Mouse (Mus musculus) adrenal gland, postnatal 14 days (tissue): Measurements from ENCODE around the gene Cacng4. TPM values are rescaled to one million over a fixed set of nuclear protein-coding genes. Genes with fewer than 3 reads are reported as not detected.
A peak's percentile ranks its signal among the peaks of the same experiment; 100 is the strongest.

Source experiments
- DNase-seq: peaks from one replicate; pipeline ENCODE4 v3.0.0; 2021; ENCODE audit warnings: mixed read lengths
- total RNA-seq: library from RNA; stranded (reverse); gene quantifications from 2 replicates; pipeline ENCODE4 v1.2.3, GENCODE M21; 2021

Cacng4 gene
- total RNA-seq, 1 experiment from 2014 or later = 2.2 TPM

- DNase-seq = no peak
These were observed 77.9 kb downstream of the Cacng4 start, which contains the start of gene Cacng1 for GRCm38 (mm10) chr11:107716332-107716938. Gene Cacng1, minus strand, starts transcription at chr11:107716522.

DNA sequence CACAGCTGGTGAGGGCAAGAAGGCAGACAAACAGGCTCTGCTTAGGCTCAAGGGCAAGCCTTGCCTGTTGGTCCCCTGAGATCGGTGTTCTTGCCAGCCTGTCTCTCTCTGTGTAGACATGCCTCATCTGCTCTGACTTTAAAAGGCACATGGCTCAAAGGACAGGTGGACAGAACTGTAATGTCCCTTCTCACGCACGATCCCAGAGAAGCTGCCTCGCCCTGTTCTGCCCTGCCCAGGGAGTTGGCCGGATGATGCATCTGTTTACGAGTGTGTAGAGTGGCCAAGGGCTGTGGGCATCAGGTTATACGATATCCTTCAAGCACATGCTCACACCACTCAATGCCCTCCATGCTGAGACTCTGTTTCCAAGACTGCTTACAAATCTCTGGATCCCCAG lies 80.0 kb downstream of the Cacng4 start:
- no peak for DNase-seq

DNA sequence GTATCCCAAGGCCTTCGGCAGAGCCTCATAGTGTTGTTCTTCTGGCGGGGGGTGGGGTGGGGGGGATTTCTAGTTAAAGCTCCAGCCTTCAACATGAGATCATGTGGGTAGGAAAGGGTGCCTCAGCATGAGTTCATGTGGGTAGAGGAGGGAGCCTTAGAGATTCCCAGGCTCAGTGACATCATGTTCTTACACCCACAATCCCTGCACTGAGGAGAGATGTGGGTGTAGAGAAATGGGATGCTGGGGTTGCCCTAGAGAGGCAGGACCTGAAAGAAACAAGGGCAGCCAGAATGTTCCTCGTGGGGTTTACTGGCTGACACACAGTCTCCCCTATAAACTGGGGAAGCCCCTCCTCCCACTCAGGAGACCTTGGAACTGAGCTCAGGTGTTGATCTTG lies 84.0 kb downstream of the Cacng4 start:
- DNase-seq = no peak

DNA sequence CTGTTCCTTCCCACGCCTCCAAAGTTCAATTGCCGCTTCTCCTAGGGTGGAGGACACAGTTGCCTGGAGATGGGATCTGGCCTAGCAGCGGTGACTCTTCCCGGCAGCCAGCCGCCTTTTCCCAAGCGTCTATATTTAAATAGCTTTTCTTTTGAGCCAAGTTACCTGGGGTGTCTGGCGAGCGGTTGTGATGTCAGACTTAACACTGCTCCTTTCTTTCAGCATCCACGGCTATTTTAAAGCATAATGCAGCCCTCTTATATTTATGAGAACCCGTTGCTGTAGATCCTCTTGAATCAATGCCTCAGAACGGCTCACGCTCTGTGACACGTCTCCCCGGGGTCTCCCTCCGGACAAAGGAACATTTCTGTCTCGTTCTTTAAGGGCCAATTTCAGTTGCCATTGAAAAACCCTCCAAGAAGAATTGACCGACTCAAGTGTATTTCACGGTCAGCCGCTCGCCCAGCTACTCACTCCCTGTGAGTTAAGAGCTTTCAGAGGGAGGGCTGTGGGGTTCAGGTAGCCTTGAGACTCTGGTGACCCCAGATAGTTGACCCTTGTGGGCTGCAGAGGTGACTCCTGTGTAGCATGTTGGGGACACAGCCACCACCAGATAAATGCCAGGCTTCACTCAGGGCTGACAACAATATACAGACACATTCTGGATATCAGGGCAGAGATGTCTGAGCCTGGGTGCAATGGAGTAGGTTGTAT lies 86.3 kb downstream of the Cacng4 start:
- DNase-seq = no peak

GRCm38 (mm10) chr11:107705476-107706074 lies 88.8 kb downstream of the Cacng4 start:
- DNase-seq = no peak

- no peak for DNase-seq
These were observed 89.3 kb downstream of the Cacng4 start for GRCm38 (mm10) chr11:107705060-107705459.

DNA sequence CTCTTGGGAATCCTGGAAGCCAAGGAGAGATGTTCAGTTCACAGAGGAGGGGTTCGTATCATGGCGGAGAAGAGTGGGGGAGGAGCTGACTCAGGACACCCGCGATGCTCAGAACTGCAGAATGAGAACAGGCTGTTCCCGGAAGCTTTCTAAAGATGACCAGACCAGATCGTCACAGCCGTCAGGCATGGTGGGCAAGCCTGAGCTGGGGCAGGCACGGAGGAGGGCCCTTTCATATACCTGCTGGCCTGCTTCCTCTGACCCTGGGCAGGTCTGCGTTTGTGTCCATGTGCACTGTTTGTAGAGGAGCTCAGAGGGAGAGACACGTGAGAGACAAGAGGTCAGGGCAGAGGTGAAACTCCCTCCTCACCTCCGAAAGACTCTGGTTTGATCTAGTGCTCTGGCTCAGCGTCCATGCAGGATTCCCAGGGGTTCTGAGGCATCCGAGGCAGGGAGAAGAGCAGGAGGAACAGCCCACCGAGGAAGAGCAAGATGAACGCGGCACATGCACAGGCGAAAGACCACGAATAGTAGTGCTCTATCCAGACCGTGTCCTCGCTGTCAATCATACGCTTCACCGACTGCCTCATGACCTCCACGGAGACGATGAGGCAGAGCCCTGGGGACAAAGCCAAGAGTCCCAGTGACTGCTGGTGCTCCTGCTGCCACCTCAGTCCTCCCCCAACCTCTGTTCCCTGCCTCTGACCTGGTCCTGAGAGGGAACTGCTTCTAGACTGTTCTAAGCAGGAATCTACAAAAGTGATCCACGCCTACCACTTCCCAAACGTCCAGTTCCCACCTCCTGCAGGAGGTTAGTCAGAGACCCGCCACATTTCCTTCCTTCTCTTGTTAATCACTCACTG lies 90.9 kb downstream of the Cacng4 start:
- DNase-seq = peak; percentile 58

DNA sequence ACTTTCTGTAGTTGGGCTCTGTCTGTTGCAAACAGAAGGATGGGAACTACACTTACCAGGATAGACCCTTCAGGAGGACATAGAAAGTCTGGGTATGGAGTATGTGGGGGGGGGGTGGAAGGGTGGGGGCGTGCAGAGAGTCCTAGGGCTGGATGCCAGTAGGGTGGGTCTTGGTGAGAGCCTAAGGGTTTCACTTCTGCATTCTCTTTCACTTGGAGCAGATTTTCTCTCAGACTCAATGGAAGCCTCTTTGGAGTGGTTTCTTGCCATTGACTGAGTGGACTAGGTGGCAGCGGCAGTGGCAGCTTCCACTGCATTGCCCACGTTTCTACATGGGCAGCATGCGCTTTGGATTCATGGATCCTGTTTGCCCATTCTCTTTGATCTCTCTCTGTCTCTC lies 94.4 kb downstream of the Cacng4 start:
- DNase-seq = no peak

GRCm38 (mm10) chr11:107693338-107693737 lies 101.0 kb downstream of the Cacng4 start:
- DNase-seq = no peak

GRCm38 (mm10) chr11:107691569-107691968 lies 102.8 kb downstream of the Cacng4 start:
- DNase-seq = no peak

GRCm38 (mm10) chr11:107688480-107688879 lies 105.9 kb downstream of the Cacng4 start:
- no peak for DNase-seq

GRCm38 (mm10) chr11:107686290-107686689 lies 108.1 kb downstream of the Cacng4 start:
- DNase-seq = no peak

GRCm38 (mm10) chr11:107683544-107684465 lies 110.6 kb downstream of the Cacng4 start:
- no peak for DNase-seq

- no peak for DNase-seq
These were observed 111.5 kb downstream of the Cacng4 start for GRCm38 (mm10) chr11:107682694-107683355.

Other genes starting within 250 kb of the Cacng4 start
- gene Helz, start 246.6 kb downstream of the Cacng4 start, total RNA-seq = 30.1 and 30.3 TPM in 2 replicates
- 0.26 TPM in 1 of 2 replicates, not detected in the other for gene Cacng1, start 78.0 kb downstream of the Cacng4 start, total RNA-seq
- 0.33 and 0.60 TPM in 2 replicates for gene Cacng5, start 120.5 kb upstream of the Cacng4 start, total RNA-seq